Mouse (Mus musculus): ENCODE results near the gene Gm14597.
"Not testable (repeated sequence)": the region's sequence is repeated elsewhere in the genome, so short reads cannot be mapped to it uniquely, and the experiment has no call there.

The Gm14597 gene

DNA sequence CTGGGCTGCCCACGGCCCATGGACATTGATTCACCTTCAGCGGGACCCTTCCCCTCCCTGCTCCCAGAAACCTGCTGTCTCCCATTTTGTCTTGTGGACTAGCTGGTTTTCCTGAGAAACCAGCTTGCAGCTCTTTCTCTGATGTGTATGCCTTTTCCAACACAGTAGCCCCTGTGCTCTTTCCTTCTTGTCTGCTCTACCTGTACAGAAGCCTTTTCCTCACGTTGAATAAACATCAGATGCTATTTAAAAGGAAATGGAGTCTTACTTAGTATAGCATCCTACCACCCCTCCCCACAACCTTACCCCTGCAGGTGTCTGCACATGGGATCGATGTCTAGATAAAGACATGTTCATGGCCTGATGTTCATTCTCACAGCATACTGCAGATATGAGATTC lies at the start of gene Gm14597:
Gene Gm14597, minus strand, starts transcription at position 101 of the 400 bp plus-strand sequence.
- DNase-seq, result not testable (repeated sequence)

DNA sequence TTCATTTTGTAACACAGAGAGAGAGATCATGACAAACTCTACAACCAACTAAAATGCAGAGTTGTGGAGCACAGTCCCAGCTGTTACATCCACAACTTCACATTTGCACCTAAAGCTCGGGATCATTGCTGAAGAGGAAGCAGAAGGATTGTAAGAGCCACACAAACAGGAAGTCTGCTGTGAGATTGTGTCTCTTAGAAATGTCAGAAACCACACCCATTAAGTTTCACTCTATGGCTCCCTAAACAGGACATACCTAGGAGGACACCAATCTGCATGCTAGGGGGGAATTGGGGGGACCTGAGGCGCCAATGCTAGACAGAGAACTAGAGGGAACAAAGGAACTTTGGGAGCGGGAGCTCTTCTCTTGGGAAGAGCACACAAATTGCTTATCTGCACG lies 44.1 kb upstream of the Gm14597 start:
- not testable (repeated sequence) for DNase-seq

DNA sequence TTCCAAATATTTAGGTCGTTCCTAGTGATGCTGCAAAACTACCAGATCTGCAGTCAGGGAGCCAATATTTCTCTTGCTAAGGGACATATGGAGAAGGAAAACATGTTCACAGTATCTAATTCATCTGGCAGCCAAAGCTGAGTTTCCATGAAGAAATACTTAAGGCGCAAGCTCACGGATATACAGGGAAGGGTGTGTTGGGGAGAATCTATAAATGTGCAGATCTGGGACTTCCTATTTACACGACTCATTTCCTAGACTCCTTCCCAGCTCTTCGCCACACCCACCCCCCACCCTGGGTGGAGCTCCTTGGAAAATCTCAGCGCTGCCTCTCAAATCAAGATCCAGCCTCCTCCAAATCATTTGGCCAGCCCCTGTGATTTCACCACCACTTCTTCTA lies 37.1 kb upstream of the Gm14597 start:
- no peak for DNase-seq

DNA sequence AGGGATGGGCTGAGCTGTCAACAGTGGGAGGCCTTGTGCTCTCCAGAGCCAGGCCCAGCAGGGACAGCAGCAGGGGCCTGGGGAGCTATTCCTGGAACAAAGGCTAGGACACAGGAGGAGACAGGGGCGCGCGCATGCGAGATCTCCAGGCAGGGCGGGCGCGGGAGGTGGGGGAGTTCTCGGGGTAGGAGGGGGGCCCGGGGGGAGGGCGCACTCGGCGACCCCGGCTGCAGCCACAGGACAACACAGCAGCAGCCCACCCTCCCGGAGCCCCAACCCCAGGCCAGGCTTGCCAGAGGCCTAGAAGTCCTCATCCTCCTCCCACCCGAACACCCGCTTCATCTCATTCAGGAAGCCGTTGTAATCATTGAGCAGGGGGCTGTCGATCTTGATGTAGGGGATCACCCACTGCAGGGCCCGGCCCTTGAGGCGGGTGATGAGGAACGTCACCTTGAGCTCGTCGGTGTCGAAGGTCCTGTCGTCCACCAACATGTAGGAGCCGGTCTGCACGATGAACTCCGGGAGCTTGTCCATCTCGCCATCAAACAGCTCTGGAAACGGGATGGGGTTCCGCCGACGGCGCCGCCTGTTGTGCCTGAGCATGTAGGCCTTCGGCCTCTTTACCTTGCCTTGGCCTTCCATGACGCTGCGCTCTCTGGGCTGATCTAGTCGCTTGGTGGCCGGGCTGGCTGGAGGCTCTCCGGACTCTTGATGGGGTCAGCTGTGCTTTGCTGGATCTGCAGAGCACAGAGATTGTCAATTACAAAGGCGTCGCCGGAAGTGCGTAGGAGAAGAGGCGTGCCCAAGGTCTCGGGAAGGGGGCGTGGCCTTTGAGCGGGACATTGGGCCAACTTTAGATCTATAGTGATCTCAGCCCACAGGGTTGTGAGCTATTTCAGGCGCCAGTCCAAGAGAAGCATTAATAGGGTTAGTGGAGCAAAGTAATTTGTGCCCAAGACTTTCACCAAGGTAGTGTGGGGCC lies 34.5 kb upstream of the Gm14597 start, which contains the start of gene Rtl8a:
Gene Rtl8a, minus strand, starts transcription at position 703 of the 982 bp plus-strand sequence.
- DNase-seq, result peak; percentile 92

DNA sequence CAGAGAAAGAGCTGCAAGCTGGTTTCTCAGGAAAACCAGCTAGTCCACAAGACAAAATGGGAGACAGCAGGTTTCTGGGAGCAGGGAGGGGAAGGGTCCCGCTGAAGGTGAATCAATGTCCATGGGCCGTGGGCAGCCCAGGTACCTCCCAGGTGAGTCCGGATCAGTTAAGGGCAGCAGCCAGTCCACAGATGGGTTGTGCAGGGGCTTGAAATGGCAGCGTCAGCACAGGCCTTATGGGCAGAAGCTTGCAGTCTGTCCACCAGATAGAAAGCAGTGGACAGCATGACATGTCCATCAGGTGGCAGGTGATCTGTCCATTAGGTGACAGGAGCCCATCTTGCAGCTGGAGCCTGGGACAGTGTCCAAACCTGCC lies 33.8 kb upstream of the Gm14597 start:
- not testable (repeated sequence) for DNase-seq

DNA sequence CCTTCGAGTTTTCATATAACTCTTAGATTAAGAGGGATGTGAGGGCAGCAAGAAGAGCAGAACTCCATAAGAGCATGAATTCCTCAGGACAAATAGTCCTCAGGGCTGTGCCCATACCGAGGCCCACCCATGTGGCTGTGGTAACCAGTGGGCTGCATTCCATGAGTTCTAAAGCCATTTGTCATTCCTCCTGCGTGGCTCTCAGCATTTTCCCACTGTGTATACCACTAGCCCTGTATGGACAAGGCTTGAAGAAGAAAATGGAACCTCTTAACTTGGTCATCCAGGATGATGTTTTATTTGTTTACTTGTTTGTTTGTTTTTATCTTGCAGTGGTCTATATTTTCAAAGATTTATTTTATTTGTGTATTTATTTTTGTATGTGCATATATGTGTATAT lies 29.3 kb upstream of the Gm14597 start:
- not testable (repeated sequence) for DNase-seq

DNA sequence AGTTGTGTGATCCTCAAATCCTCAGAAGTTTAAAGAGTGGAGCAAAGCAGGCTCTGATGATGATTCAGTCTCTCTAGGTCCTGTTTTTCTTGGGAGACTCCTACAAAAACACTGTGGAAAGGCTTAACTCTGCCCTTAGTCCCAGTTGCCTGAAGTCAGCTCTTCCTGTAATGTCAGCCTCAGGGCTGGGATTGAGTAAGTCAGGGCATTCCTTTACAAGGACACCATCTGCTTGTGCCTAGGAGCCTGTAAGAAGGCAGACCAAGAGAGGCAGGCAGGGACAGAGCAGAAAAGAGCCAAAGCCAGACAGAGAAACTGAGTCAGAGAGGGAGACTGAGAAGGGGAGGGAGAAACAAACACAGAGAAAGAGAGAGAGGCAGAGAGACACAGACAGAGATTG lies 2.6 kb upstream of the Gm14597 start:
- DNase-seq, result not testable (repeated sequence)

DNA sequence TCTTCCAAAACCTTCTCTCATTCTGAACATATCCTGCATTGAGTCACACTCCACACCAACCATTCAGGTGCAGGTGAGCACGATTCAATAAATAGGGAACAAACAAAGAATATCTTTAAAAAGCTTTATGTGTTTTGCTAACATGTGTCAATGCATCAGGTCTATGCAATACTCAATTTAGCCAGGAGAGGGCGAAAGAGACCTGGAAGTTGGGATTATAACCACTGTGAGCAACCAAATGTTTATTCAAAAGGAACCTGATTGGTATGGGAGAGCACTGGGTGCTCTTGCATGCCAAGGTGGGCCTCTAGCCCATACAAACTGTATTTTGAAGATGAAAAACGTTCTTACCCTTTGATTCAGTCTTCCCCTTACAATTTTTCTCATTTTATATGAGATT lies 1.8 kb upstream of the Gm14597 start:
- DNase-seq, result peak; percentile 74

DNA sequence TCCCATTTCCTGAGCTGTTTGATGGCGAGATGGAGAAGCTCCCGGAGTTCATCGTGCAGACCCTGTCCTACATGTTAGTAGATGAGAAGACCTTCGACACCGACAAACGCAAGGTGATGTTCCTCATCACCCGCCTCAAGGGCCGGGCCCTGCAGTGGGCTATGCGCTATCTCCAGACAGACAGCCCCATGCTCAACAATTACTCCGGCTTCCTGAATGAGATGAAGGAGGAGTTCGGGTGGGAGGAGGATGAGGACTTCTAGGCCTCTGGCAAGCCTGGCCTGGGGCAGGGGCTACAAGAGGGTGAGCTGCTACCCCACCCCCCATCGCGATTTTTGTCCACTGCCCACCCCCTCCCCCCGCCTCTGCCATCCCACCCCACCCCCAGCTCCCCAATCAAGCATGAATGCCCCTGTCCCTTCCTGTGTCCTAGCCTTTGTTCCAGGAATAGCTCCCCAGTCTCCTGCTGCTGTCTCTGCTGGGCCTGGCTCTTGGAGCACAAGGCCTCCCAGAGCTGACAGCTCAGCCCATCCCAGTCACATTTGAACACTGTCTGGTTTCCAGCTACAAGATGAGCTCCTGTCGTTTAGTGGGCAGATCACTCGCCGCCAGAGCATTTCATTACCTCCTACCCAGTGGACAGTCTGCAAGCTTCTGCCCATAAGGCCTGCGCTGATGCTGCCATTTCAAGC lies 511 bp downstream of the Gm14597 start:
- DNase-seq, result peak; percentile 46

DNA sequence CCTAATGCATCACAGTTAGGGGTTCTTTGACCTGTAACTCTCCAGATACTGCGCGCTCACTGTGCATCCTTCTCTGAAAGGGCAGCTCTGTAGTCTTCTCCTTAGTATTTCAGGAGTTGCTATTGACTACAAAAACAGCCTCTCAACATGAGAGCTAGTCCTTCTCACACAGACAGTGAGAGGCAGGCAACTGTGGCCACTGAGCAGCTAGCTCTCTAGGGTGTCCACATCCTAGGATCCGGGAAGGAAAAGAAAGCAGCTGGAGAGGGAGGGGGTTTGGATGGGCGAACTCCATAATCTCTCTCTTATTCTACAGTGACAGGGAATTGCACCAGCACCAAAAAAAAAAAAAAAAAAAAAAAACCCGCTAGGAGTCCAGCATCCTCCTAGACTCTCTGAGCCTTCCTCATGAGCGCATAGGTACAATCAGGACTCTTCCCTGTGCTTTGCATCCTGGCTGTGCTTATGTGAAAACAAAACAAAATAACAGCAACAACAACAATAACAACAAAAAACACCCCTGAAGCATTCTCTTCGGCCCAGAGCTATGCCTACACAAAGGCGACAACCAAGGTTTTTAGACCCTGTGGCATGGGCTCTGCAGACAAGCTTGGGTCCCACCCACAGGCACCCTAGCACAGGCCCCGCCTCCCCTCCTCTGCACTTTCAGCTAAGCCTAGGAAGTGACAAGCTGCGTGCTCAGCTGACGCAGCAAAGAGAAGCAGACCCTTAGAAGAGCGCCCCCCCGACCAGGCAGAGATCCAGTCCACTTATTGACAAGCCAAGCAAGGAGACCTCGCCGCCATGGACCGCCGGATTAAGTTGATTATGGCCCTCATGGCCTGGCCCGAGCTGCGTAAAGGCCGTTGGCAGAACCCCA lies 1.3 kb downstream of the Gm14597 start, which contains the start of gene Rtl8c:
Gene Rtl8c, plus strand, starts transcription at position 791 of the 880 bp plus-strand sequence.
- DNase-seq, result peak; percentile 85

DNA sequence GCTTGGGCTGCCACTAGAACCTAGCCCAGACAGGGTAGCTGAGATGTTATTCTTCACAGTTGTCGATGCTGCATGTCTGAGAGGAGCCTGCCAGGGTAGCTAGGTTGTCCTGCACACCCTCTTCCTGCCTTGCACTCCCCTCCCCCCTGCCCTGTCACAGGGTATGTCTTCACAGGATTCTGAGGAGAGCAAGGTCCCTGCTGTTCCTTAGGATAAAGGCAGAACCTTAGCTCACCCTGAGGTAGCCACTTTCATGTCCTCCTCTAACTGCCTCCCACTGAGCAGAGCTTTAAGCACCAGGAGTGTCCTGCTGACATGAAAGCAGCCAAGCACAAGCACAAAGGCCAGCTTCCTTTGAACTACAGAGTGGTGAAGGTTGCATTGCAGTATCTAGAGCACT lies 2.6 kb downstream of the Gm14597 start:
- DNase-seq, result not testable (repeated sequence)

DNA sequence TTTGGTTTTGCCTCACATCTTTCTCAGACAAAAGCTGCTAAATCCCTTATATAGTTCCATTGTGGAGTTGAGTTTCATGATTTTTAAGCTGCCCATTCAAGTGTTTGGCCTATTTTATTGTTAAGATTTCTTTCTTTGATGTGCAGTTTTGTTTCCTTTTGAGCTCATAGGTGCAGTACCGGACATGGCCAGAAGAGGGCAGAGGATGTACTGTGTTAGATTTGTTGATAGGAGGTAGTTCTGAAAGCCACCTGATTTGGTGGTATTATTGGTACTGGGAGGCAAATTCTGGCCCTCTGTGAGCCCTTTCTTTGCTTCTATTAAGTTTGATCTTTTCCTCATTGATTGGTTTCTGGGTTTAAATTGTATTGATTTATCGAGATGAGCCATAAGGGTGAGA lies 8.8 kb downstream of the Gm14597 start:
- not testable (repeated sequence) for DNase-seq

DNA sequence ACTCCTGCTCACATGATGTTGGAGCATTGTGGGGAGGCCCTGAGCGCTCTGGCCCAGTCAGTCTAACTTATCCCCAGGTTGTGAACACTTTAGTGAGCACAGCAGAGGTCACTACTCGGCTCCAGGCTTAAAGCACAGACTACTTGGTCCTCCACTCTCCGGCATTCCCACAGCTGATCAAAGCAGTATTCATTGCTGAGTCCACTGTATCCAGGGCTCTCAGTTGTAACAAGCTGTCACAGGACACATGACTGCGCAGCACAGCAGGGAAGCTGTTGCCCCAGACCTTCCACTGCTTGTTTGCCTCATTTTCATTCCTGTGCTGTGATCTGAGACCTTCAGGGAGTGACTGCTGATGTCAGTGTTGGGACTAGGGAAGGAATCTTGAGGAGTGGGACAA lies 25.4 kb downstream of the Gm14597 start:
- not testable (repeated sequence) for DNase-seq

DNA sequence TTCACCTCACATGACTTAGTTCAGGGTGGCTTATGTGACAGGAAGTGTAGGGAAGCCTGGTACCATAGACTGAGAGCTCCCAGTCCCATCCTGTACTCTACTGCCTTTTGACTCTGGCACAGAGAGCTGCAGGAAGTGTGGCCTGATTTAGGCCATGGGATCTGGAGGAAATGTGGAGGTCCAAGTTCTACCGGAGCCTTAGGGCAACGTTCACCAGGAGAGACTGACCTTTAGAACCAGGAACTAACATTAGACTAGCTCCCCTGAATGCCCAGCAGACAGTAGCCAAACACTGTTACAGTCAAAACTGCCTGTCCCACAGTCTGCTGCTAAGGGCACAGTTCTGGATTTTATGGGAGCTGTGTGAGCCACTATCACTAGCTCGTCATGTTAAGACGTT lies 27.4 kb downstream of the Gm14597 start:
- DNase-seq, result not testable (repeated sequence)

DNA sequence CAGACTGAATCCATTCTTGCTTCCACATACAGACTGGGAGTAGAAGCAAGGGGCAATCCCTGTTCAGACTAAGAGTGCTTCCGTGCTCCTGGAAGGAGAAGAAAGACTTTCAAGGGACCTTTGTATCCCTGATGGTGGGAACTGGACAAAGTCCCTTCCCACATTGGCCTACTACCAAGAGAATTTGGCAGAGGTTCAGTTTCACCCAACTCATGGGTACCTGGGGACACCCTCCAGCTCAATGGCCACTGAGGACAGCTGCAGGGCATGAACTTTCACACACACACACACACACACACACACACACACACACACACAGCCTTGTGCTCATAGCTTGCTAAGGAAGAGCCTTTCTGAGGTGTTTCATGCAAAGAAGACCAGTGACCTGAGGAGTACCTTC lies 29.5 kb downstream of the Gm14597 start:
- no peak for DNase-seq
